31 mouse cellular contexts compared by ENCODE assay signal in genomic region chr5:97127284-97127683, GRCm38 (mm10).
"Had no signal": no experiment of that assay in that cellular context is flagged by ENCODE, and none has a peak within 500 bp of the region (broad histone marks: within the 10 kb centered on the region; RNA-seq: fewer than 3 reads in every experiment).

No protein-coding gene starts in this region.

- H3K4me3 ChIP-seq: heart, embryonic 12.5 days; heart, embryonic 13.5 days; heart, embryonic 15.5 days; hindbrain, embryonic 10.5 days; hindbrain, embryonic 12.5 days; hindbrain, embryonic 13.5 days; hindbrain, embryonic 15.5 days; intestine, embryonic 15.5 days; kidney, embryonic 15.5 days; layer of hippocampus, adult 2 months; left cerebral cortex, adult 2 months had no signal

- H3K27me3 ChIP-seq: heart, embryonic 15.5 days; hindbrain, embryonic 12.5 days; intestine, embryonic 15.5 days had no signal

- H3K4me1 ChIP-seq: heart, embryonic 12.5 days; heart, embryonic 13.5 days; heart, embryonic 15.5 days; hindbrain, embryonic 10.5 days; hindbrain, embryonic 12.5 days; hindbrain, embryonic 13.5 days; hindbrain, embryonic 15.5 days; intestine, embryonic 15.5 days; kidney, embryonic 15.5 days had no signal

- H3K9me3 ChIP-seq: heart, embryonic 12.5 days; heart, embryonic 13.5 days; heart, embryonic 15.5 days; hindbrain, embryonic 10.5 days; hindbrain, embryonic 12.5 days; hindbrain, embryonic 13.5 days; hindbrain, embryonic 15.5 days; intestine, embryonic 15.5 days; kidney, embryonic 15.5 days had no signal

- H3K9ac ChIP-seq: heart, embryonic 12.5 days; heart, embryonic 13.5 days; heart, embryonic 15.5 days; hindbrain, embryonic 12.5 days; hindbrain, embryonic 13.5 days; hindbrain, embryonic 14.5 days; hindbrain, embryonic 15.5 days; intestine, embryonic 15.5 days; kidney, embryonic 15.5 days had no signal

- H3K36me3 ChIP-seq: heart, embryonic 12.5 days; heart, embryonic 13.5 days; heart, embryonic 15.5 days; hindbrain, embryonic 10.5 days; hindbrain, embryonic 12.5 days; hindbrain, embryonic 13.5 days; hindbrain, embryonic 15.5 days; intestine, embryonic 15.5 days; kidney, embryonic 15.5 days had no signal

- DNase-seq: heart, postnatal 10 days; heart, postnatal 14 days; heart, postnatal 36 days; heart, postnatal 4 days; kidney, adult 11 months; kidney, adult 18-20 months; kidney, adult 2 months; kidney, adult 8-10 months; kidney, adult 9 months; kidney, postnatal 10 days; kidney, postnatal 14 days; kidney, postnatal 25 days; kidney, postnatal 36 days; kidney, postnatal 4 days; layer of hippocampus, adult 9-11 months; layer of hippocampus, postnatal 36 days had no signal

- H3K4me2 ChIP-seq: heart, embryonic 11.5 days; heart, embryonic 12.5 days; heart, embryonic 13.5 days; heart, embryonic 15.5 days; hindbrain, embryonic 12.5 days; hindbrain, embryonic 13.5 days; hindbrain, embryonic 14.5 days; hindbrain, embryonic 15.5 days; intestine, embryonic 15.5 days; kidney, embryonic 15.5 days had no signal

- H3K27ac ChIP-seq: heart, embryonic 13.5 days; heart, embryonic 15.5 days; hindbrain, embryonic 10.5 days; hindbrain, embryonic 12.5 days; hindbrain, embryonic 13.5 days; hindbrain, embryonic 14.5 days; hindbrain, embryonic 15.5 days; hindbrain, postnatal 0 days; intestine, embryonic 15.5 days; kidney, embryonic 15.5 days; kidney, postnatal 0 days; layer of hippocampus, adult 2 months; left cerebral cortex, adult 2 months had no signal
